Mouse (Mus musculus) splenic B cell, adult 2 months (primary cell): ENCODE results near the gene Gm19684.
"Not testable (repeated sequence)": the region's sequence is repeated elsewhere in the genome, so short reads cannot be mapped to it uniquely, and the experiment has no call there.

Experiments used
- DNase-seq: peaks from one replicate; pipeline ENCODE4 v3.0.0-alpha.2; 2011; ENCODE audit warnings: low read depth, low spot score
- H3K27me3 ChIP-seq: 2 replicates; pipeline ENCODE4 v1.6.1; 2012; ENCODE audit warnings: mild to moderate bottlenecking, low read length, moderate library complexity, mixed read lengths; ENCODE audit not compliant: control insufficient read depth, poor library complexity, insufficient read depth, severe bottlenecking
- H3K36me3 ChIP-seq: 2 replicates; pipeline ENCODE4 v1.6.1; 2012; ENCODE audit warnings: mild to moderate bottlenecking, low read length, moderate library complexity, mixed read lengths; ENCODE audit not compliant: control insufficient read depth, poor library complexity, insufficient read depth, severe bottlenecking

Gm19684 gene

GRCm38 (mm10) chr17:36113979-36114593 lies 7.4 kb upstream of the Gm19684 start:
- DNase-seq, result peak; percentile 76
- not testable (repeated sequence) for H3K27me3 ChIP-seq, H3K36me3 ChIP-seq

GRCm38 (mm10) chr17:36116545-36116944 lies 4.9 kb upstream of the Gm19684 start:
- not testable (repeated sequence) for H3K27me3 ChIP-seq, DNase-seq, H3K36me3 ChIP-seq

GRCm38 (mm10) chr17:36120839-36121238 lies 639 bp upstream of the Gm19684 start:
- not testable (repeated sequence) for DNase-seq, H3K36me3 ChIP-seq, H3K27me3 ChIP-seq

- not testable (repeated sequence) for H3K36me3 ChIP-seq, DNase-seq, H3K27me3 ChIP-seq
These were observed 2.6 kb downstream of the Gm19684 start for GRCm38 (mm10) chr17:36124111-36124510.

GRCm38 (mm10) chr17:36128525-36128924 lies 7.0 kb downstream of the Gm19684 start:
- not testable (repeated sequence) for DNase-seq, H3K36me3 ChIP-seq, H3K27me3 ChIP-seq

GRCm38 (mm10) chr17:36128968-36129817 lies 7.7 kb downstream of the Gm19684 start, which contains the start of gene Gm7030:
TSS of gene Gm7030 (minus strand) at chr17:36129425.
- not testable (repeated sequence) for DNase-seq, H3K36me3 ChIP-seq

GRCm38 (mm10) chr17:36131516-36132265 lies 10.2 kb downstream of the Gm19684 start:
- Histone ChIP-seq H3K36me3 (no peaks in the 10 kb centered on the region), H3K27me3 (no peaks in the 10 kb centered on the region)
- peak; percentile 37 for DNase-seq

More at GRCm38 (mm10) chr17:36128968-36129817, 7.7 kb downstream of the Gm19684 start, which contains the start of gene Gm7030:
- not testable (repeated sequence) for H3K27me3 ChIP-seq

GRCm38 (mm10) chr17:36135421-36136231 lies 14.1 kb downstream of the Gm19684 start:
- H3K36me3 ChIP-seq, H3K27me3 ChIP-seq: not testable (repeated sequence)
- DNase-seq, result peak; percentile 56

- not testable (repeated sequence) for DNase-seq, H3K36me3 ChIP-seq, H3K27me3 ChIP-seq
These were observed 14.9 kb downstream of the Gm19684 start for GRCm38 (mm10) chr17:36136299-36136848.

GRCm38 (mm10) chr17:36145111-36145860 lies 23.8 kb downstream of the Gm19684 start:
- DNase-seq, result peak; percentile 40
- Histone ChIP-seq H3K36me3 (no peaks in the 10 kb centered on the region), H3K27me3 (peaks cover 2% of the 10 kb centered on the region)

GRCm38 (mm10) chr17:36145861-36146156 lies 24.3 kb downstream of the Gm19684 start:
- not testable (repeated sequence) for H3K27me3 ChIP-seq, H3K36me3 ChIP-seq, DNase-seq

GRCm38 (mm10) chr17:36146937-36147336 lies 25.5 kb downstream of the Gm19684 start:
- not testable (repeated sequence) for H3K36me3 ChIP-seq, DNase-seq, H3K27me3 ChIP-seq

GRCm38 (mm10) chr17:36148468-36148867 lies 27.0 kb downstream of the Gm19684 start:
- not testable (repeated sequence) for H3K36me3 ChIP-seq, DNase-seq, H3K27me3 ChIP-seq
